Mouse (Mus musculus): ENCODE measurements around the gene Olfr689.
"Not testable (repeated sequence)": the region's sequence is repeated elsewhere in the genome, so short reads cannot be mapped to it uniquely, and the experiment has no call there.

Gene Olfr689

DNA sequence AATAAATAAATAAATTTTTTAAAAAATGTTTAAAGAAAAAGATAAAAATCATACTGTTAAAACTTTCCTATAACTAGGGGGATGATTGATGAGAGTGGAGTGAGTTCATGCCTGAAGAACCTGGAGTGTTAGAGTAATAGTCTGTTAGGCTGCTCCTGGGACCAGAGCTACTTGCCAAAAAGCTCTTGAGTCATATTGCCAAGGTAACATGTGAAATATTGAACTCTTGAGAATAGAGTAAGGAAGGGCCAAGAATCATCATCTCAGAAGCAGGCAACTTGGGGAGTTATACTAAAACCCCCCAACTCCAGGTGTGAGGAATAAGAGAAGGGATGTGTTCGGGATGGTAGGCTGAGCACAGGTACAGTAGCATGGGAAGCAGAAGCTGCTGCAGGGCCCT, at the start of gene Olfr689:
Gene Olfr689 (plus strand): TSS at position 301 of the 400 bp plus-strand sequence.
- DNase-seq = no peak

DNA sequence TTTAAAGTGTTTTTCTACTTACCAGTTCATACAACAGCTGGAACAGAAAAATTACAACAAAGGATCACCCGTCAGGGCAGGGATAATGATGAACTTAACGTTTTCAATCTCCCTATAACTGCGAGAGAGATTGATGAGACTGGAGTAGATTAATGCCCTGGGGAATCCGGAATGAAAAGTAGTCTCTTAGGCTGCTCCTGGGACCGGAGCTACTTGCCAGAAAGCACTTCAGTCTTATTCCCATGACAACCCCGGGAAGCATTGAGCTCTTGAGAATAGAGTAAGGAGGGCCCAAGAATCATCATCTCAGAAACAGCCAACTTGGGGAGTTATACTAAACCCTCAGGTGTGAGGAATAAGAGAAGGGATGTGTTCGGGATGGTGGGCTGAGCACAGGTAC, 38.5 kb upstream of the Olfr689 start:
- DNase-seq = no peak

DNA sequence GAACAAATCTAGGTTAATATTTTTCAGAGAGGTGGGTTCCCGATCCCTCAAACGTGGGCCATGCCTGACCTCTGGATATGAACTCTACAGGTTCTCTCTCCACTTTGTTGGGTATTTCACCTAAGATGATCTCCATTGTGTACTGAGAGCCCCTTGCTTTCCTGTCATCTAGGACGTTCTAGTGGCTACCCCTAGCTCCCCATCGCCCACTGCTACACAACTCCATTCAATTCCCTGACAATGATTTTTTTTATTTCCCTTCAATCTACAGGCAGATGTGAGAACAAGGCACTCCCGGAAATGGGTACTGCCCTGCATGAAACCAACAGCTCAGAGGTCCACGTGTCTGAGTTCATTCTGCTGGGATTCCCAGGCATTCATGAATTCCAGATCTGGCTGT, 23.2 kb upstream of the Olfr689 start, which contains the start of gene Olfr688:
Gene Olfr688 (plus strand): TSS at position 301 of the 400 bp plus-strand sequence.
- DNase-seq = no peak

DNA sequence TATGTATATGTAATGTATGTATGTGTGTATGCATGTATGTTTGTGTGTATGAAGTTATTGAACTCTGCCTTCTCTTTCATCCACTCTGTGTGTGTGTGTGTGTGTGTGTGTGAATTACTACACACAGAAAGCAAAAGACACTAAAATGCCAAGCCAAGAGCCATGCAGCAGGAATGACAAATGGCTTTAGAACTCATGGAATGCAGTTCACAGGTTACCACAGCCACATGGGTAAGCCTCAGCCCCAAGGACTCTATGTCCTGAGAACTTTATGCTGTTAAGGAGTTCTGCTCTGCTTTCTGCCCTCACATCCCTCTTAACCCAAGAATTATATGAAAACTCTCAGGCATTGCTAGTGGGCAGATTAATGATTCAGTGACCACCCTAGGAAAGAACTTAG, 20.9 kb upstream of the Olfr689 start:
- DNase-seq = no peak

DNA sequence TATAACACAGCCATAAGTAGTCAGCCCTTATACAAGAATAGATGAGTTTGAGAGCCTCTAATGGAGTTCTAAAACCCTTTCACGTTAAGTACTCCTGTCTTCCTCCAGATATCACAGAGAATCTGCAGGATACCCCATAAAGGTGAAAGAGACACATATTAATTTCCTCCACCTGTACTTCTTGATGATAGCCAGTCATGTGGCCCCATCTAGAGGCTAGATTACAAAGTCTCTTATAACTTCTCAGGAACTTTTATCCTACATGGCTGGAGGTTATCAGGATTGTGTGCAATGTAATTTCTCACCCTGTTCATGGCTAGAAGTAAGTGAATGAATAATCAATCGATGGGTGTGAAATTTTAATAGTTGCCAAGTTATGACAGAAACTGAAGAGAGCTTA, 14.3 kb downstream of the Olfr689 start:
- no peak for DNase-seq

DNA sequence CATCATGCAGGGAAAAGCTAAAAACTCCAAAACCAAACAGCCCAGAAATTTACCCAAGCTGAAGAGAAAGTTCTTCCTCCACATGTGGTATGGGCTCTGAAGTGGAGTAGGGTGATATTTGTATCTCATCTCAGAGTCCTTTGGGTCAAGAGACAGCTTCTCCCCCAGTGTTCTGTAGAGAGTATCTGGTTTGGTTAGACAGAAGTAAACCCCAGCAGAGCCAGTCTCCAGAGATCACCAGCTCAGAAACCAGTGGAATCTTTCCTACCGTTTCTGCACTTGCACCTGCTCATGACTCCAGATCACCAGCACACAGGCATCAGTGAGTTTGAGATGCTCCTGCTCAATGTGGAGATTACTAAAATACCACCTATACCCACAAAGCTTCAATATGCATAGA, 23.0 kb downstream of the Olfr689 start, which contains the start of gene Olfr690:
Gene Olfr690 (minus strand): TSS at position 101 of the 400 bp plus-strand sequence.
- no peak for DNase-seq

DNA sequence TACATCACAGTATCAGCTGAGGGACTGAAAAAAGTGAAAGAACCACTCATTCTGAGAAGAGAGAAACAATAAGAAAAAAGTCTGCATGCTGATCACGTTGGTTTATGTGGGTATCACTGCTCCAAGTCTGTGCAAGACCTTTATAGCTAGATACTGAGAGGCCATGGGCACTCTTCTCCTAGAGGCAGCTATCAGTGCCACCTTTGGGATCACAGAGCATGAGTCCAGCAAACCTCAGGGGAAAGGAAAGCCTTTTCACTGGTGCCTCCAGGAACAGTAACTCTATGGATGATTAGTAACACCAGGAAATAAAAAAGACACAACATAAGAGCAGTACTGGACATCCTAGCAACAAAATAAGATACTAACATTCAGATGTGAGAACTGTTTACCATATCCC, 31.2 kb downstream of the Olfr689 start, which contains the start of gene Olfr691:
Gene Olfr691 (minus strand): TSS at position 101 of the 400 bp plus-strand sequence.
- no peak for DNase-seq

DNA sequence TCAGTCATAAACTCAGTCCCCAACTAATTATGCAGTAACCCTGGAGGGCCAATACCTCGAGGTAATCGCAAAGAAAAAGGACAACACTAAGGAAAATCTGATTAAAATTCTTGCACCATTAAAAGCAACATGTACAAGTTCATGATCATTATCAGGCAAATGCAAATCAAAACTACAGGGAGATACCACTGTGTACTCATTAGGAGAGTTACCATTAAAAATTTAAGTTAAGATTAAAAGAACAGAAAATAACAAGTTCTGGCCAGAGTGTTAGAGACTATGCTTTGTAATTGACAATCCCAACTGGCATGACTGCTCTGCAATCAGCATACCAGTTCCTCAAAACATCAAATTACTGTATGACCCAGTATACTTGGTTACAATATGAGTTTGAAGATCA, 31.8 kb downstream of the Olfr689 start:
- DNase-seq = no peak

DNA sequence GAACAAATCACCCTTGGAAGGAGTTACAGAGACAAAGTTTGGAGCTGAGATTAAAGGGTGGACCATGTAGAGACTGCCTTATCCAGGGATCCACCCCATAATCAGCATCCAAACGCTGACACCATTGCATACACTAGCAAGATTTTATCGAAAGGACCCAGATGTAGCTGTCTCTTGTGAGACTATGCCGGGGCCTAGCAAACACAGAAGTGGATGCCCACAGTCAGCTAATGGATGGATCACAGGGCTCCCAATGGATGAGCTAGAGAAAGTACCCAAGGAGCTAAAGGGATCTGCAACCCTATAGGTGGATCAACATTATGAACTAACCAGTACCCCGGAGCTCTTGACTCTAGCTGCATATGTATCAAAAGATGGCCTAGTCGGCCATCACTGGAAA, 45.1 kb downstream of the Olfr689 start:
- not testable (repeated sequence) for DNase-seq

DNA sequence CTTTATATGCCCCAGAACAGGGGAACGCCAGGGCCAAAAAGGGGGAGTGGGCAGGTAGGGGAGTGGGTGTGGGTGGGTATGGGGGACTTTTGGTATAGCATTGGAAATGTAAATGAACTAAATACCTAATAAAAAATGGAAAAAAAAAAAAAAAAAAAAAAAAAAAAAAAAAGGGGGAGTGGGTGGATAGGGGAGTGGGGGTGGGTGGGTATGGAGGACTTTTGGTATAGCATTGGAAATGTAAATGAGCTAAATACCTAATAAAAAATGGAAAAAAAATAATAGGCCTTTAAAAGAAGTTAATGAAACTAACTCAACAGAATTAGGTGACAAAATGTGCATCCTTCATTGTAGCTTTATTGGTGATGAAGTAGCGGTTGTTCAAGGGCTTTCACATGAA, 45.5 kb downstream of the Olfr689 start:
- not testable (repeated sequence) for DNase-seq

DNA sequence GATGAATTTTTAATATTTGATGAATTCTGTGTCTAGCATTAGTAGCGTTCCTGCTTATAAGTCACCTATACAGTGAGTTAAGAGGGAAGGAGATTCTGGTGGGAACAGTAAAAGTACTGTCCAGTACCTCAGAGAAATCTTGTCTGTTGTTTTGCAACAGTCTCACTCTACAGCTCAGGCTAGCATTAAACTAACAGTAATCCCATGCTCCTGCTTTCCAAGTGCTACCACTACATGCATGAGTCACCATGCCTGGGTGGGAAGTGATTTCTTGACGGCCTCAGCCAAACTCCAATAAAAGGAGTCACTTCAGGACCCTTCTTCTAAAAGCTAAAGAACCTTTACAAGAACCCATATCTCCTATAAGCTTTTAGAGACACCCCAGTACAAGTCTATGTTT, 50.7 kb downstream of the Olfr689 start:
- DNase-seq = no peak

DNA sequence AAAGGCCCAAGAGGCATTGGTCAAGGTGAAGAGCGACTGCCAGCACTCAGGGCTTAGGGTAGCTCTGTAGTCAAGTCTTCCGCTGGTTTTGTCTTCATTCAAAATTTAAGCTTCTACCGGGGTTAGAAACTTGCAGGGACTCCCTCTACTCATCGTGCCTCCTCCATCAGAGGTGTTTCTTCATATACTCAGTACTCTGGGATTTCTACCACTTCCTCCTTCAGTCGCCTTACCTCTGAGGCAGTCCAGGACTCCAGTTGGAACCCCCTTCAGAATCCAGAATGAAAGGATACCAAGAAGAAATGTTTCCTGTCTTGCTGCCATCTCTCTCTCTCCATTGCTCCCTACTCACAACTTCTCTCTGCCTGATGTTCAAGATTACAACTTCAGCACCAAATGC, 56.3 kb downstream of the Olfr689 start:
- DNase-seq = no peak

DNA sequence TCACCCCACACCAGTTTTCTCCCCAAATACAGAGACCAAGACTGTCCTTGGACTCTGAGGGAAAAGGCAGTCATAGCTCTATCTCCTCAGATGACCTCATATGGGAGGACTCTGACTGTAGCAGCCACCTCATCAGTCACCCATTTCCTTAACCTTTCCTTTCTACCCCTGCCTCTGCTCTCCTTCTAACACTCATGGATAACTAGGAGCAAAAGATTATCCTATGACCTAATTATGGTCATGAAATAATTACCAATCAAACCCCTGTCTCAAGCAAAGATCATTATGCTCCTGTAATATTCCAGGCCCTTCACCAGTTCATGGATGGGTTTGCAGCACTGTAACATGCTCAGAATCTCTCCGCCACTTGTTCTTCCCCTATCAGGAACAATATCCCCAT, 57.0 kb downstream of the Olfr689 start, which contains the start of gene Olfr692:
Gene Olfr692 (plus strand): TSS at position 301 of the 400 bp plus-strand sequence.
- DNase-seq = no peak

DNA sequence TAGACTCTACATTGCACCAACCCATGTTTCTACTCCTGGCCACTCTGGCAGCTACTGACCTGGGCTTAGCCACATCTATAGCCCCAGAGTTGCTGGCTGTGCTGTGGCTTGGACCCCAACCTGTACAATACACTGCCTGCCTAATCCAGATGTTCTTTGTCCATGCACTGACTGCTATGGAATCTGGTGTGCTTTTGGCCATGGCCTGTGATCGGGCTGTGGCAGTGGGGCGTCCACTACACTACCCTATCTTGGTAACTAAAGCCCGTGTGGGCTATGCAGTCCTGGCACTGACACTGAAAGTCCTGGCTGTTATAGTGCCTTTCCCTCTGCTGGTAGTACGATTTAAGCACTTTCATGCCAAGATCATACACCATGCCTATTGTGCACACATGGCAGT, 57.6 kb downstream of the Olfr689 start:
- no peak for DNase-seq
